Comparison of ENCODE assay signal across 19 mouse cellular contexts in the genomic region with DNA sequence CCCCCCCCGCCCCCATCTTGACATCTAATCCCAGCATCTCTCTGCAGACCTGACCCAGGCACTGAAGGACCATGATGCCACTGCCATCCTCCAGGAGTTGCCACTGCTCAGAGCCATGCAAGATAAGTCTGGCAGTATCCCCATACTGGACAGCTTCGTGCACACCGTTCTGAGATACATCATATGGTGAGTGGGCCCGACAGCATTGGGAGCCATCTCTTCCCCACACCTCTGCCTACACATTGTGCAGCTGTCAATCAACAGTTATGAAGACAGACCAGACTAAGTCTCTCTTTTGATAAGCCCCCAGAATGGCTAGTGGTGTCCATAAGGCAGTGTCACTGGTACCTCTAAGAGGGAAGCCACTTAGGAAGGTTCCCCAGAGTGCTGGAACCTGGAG. TPM values are rescaled to one million over a fixed set of nuclear protein-coding genes. Genes with fewer than 3 reads are reported as not detected.
"Had no signal": no experiment of that assay in that cellular context is flagged by ENCODE, and none has a peak within 500 bp of the region (broad histone marks: within the 10 kb centered on the region; RNA-seq: fewer than 3 reads in every experiment).

No protein-coding gene starts in this region.

- H3K4me3 ChIP-seq: midbrain, embryonic 10.5 days; midbrain, embryonic 12.5 days; myocyte; neural tube, embryonic 13.5 days; neural tube, embryonic 15.5 days had no signal

- ATAC-seq: midbrain, embryonic 16.5 days had no signal

- H3K27ac ChIP-seq: midbrain, embryonic 10.5 days; midbrain, embryonic 12.5 days; neural tube, embryonic 13.5 days; neural tube, embryonic 15.5 days had no signal

- DNase-seq: lung, adult 18-20 months; lung, embryonic 14.5 days; lung, postnatal 10 days; lung, postnatal 4 days; midbrain, embryonic 14.5 days; retina, postnatal 1 day; right cerebral cortex, postnatal 14 days; spleen, adult 18-20 months; thymus, adult 18-20 months; thymus, postnatal 14 days; thymus, postnatal 36 days had no signal

RNA-seq across cellular contexts. Expression of a gene that starts 14.0 kb away (rescaled TPM):
- total RNA-seq: megakaryocyte, adult 5-6 weeks; megakaryocyte-erythroid progenitor cell, adult 5-6 weeks had no signal

RNA-seq across cellular contexts. Expression of a gene that starts 18.9 kb away (rescaled TPM):
- total RNA-seq: megakaryocyte, adult 5-6 weeks; megakaryocyte-erythroid progenitor cell, adult 5-6 weeks had no signal

RNA-seq across cellular contexts. Expression of a gene that starts 42.2 kb away (rescaled TPM):
- total RNA-seq: megakaryocyte, adult 5-6 weeks; megakaryocyte-erythroid progenitor cell, adult 5-6 weeks had no signal

RNA-seq across cellular contexts. Expression of a gene that starts 53.0 kb away (rescaled TPM):
- total RNA-seq: megakaryocyte, adult 5-6 weeks; megakaryocyte-erythroid progenitor cell, adult 5-6 weeks had no signal
